Mouse (Mus musculus): ENCODE data around the gene Mkrn2. TPM values are rescaled to one million over a fixed set of nuclear protein-coding genes. Genes with fewer than 3 reads are reported as not detected.

Gene Mkrn2
- 23.4 and 26.2 TPM in 2 replicates for polyA plus RNA-seq (2014; fragmentation: Nextera tagmentation; extraction: Ambion mirVana)

GRCm38 (mm10) chr6:115601715-115602523 is at the start of gene Mkrn2:
Gene Mkrn2, plus strand, starts transcription at chr6:115601902.
- DNase-seq (ENCODE audit: low spot score): peak; percentile 95
- Histone ChIP-seq H3K4me3 (ENCODE audit: low read depth, low read length) (peak within 1 kb of the TSS; percentile 81), H3K27ac (ENCODE audit: low read depth, low read length) (no peak within 1 kb of the TSS; the same call in 1 of the 2 replicates), H3K27me3 (ENCODE audit: control insufficient read depth, insufficient read depth, low read length) (no peaks in the 10 kb centered on the region), H3K9me3 (ENCODE audit: control insufficient read depth, low read length) (no peaks in the 10 kb centered on the region), H3K9ac (ENCODE audit: low read length) (peak within 1 kb of the TSS; percentile 78), H3K4me2 (ENCODE audit: low read depth, low read length, severe bottlenecking) (peak within 1 kb of the TSS; percentile 70), H3K4me1 (replicated peaks; ENCODE audit: control insufficient read depth, insufficient read depth, low read length) (no peaks in the 10 kb centered on the region), H3K36me3 (ENCODE audit: control insufficient read depth, insufficient read depth, low read length) (no peaks in the 10 kb centered on the region)
- WGBS: under 1% methylated on average over 54 of the region's 61 CpGs
- peak; percentile 92 for ATAC-seq (replicated peaks; ENCODE audit: low FRiP score)

GRCm38 (mm10) chr6:115555485-115555884 is 46.2 kb upstream of the Mkrn2 start:
- DNase-seq (ENCODE audit: low spot score): no peak
- WGBS: 86% methylated on average over 5 of the region's 5 CpGs
- no peak overlapping the region for H3K4me3 ChIP-seq (ENCODE audit: low read depth, low read length)

GRCm38 (mm10) chr6:115558176-115558575 is 43.5 kb upstream of the Mkrn2 start:
- DNase-seq (ENCODE audit: low spot score) (no peak), ATAC-seq (replicated peaks; ENCODE audit: low FRiP score) (no peak)
- Histone ChIP-seq H3K4me2 (ENCODE audit: low read depth, low read length, severe bottlenecking) (no peak overlapping the region), H3K27ac (ENCODE audit: low read depth, low read length) (no peak overlapping the region), H3K27me3 (ENCODE audit: control insufficient read depth, insufficient read depth, low read length) (no peaks in the 10 kb centered on the region), H3K36me3 (ENCODE audit: control insufficient read depth, insufficient read depth, low read length) (no peaks in the 10 kb centered on the region), H3K4me1 (replicated peaks; ENCODE audit: control insufficient read depth, insufficient read depth, low read length) (no peaks in the 10 kb centered on the region), H3K4me3 (ENCODE audit: low read depth, low read length) (no peak overlapping the region), H3K9me3 (ENCODE audit: control insufficient read depth, low read length) (no peaks in the 10 kb centered on the region), H3K9ac (ENCODE audit: low read length) (no peak overlapping the region)
- WGBS: 95% methylated on average over 2 of the region's 2 CpGs

More at GRCm38 (mm10) chr6:115555485-115555884, 46.2 kb upstream of the Mkrn2 start:
- H3K4me2 ChIP-seq (ENCODE audit: low read depth, low read length, severe bottlenecking): no peak overlapping the region
- H3K9ac ChIP-seq (ENCODE audit: low read length): no peak overlapping the region
- H3K4me1 ChIP-seq (replicated peaks; ENCODE audit: control insufficient read depth, insufficient read depth, low read length): no peaks in the 10 kb centered on the region
- H3K9me3 ChIP-seq (ENCODE audit: control insufficient read depth, low read length): no peaks in the 10 kb centered on the region
- H3K27ac ChIP-seq (ENCODE audit: low read depth, low read length): no peak overlapping the region
- no peak for ATAC-seq (replicated peaks; ENCODE audit: low FRiP score)
- no peaks in the 10 kb centered on the region for H3K27me3 ChIP-seq (ENCODE audit: control insufficient read depth, insufficient read depth, low read length)
- H3K36me3 ChIP-seq (ENCODE audit: control insufficient read depth, insufficient read depth, low read length): no peaks in the 10 kb centered on the region

- Histone ChIP-seq H3K9me3 (ENCODE audit: control insufficient read depth, low read length) (no peaks in the 10 kb centered on the region), H3K36me3 (ENCODE audit: control insufficient read depth, insufficient read depth, low read length) (no peaks in the 10 kb centered on the region; the same call in 1 of the 2 replicates), H3K4me1 (replicated peaks; ENCODE audit: control insufficient read depth, insufficient read depth, low read length) (no peaks in the 10 kb centered on the region), H3K27ac (ENCODE audit: low read depth, low read length) (no peak overlapping the region), H3K27me3 (ENCODE audit: control insufficient read depth, insufficient read depth, low read length) (no peaks in the 10 kb centered on the region), H3K4me3 (ENCODE audit: low read depth, low read length) (no peak overlapping the region), H3K9ac (ENCODE audit: low read length) (no peak overlapping the region), H3K4me2 (ENCODE audit: low read depth, low read length, severe bottlenecking) (no peak overlapping the region)
- DNase-seq (ENCODE audit: low spot score): no peak
- WGBS: 86% methylated on average over 21 of the region's 21 CpGs
- no peak for ATAC-seq (replicated peaks; ENCODE audit: low FRiP score)
Observed at GRCm38 (mm10) chr6:115559651-115560632, 41.8 kb upstream of the Mkrn2 start.

GRCm38 (mm10) chr6:115565479-115566045 is 36.1 kb upstream of the Mkrn2 start:
- no peak overlapping the region for H3K9ac ChIP-seq (ENCODE audit: low read length)
- H3K4me3 ChIP-seq (ENCODE audit: low read depth, low read length): no peak overlapping the region
- H3K4me1 ChIP-seq (replicated peaks; ENCODE audit: control insufficient read depth, insufficient read depth, low read length): no peaks in the 10 kb centered on the region
- no peak overlapping the region for H3K4me2 ChIP-seq (ENCODE audit: low read depth, low read length, severe bottlenecking)
- no peaks in the 10 kb centered on the region for H3K9me3 ChIP-seq (ENCODE audit: control insufficient read depth, low read length)
- no peak overlapping the region for H3K27ac ChIP-seq (ENCODE audit: low read depth, low read length)
- peaks cover 6% of the 10 kb centered on the region; the same call in 1 of the 2 replicates for H3K36me3 ChIP-seq (ENCODE audit: control insufficient read depth, insufficient read depth, low read length)
- no peak for DNase-seq (ENCODE audit: low spot score)
- WGBS: 91% methylated on average over 6 of the region's 6 CpGs
- no peak for ATAC-seq (replicated peaks; ENCODE audit: low FRiP score)
- H3K27me3 ChIP-seq (ENCODE audit: control insufficient read depth, insufficient read depth, low read length): no peaks in the 10 kb centered on the region

GRCm38 (mm10) chr6:115574171-115574570 is 27.5 kb upstream of the Mkrn2 start:
- Histone ChIP-seq H3K27me3 (ENCODE audit: control insufficient read depth, insufficient read depth, low read length) (no peaks in the 10 kb centered on the region), H3K4me3 (ENCODE audit: low read depth, low read length) (no peak overlapping the region), H3K9me3 (ENCODE audit: control insufficient read depth, low read length) (no peaks in the 10 kb centered on the region), H3K4me1 (replicated peaks; ENCODE audit: control insufficient read depth, insufficient read depth, low read length) (no peaks in the 10 kb centered on the region), H3K36me3 (ENCODE audit: control insufficient read depth, insufficient read depth, low read length) (peaks cover 2% of the 10 kb centered on the region; the same call in 1 of the 2 replicates), H3K27ac (ENCODE audit: low read depth, low read length) (no peak overlapping the region), H3K9ac (ENCODE audit: low read length) (no peak overlapping the region), H3K4me2 (ENCODE audit: low read depth, low read length, severe bottlenecking) (no peak overlapping the region)
- DNase-seq (ENCODE audit: low spot score) (no peak), ATAC-seq (replicated peaks; ENCODE audit: low FRiP score) (no peak)
- 91% methylated on average over 7 of the region's 7 CpGs for WGBS

GRCm38 (mm10) chr6:115577407-115577806 is 24.3 kb upstream of the Mkrn2 start:
- no peaks in the 10 kb centered on the region for H3K27me3 ChIP-seq (ENCODE audit: control insufficient read depth, insufficient read depth, low read length)
- DNase-seq (ENCODE audit: low spot score) (no peak), ATAC-seq (replicated peaks; ENCODE audit: low FRiP score) (no peak)
- H3K4me1 ChIP-seq (replicated peaks; ENCODE audit: control insufficient read depth, insufficient read depth, low read length): no peaks in the 10 kb centered on the region
- H3K9me3 ChIP-seq (ENCODE audit: control insufficient read depth, low read length): no peaks in the 10 kb centered on the region
- H3K36me3 ChIP-seq (ENCODE audit: control insufficient read depth, insufficient read depth, low read length): no peaks in the 10 kb centered on the region
- no peak overlapping the region for H3K4me3 ChIP-seq (ENCODE audit: low read depth, low read length)
- H3K4me2 ChIP-seq (ENCODE audit: low read depth, low read length, severe bottlenecking): no peak overlapping the region
- 87% methylated on average over 5 of the region's 5 CpGs for WGBS
- no peak overlapping the region for H3K27ac ChIP-seq (ENCODE audit: low read depth, low read length)
- no peak overlapping the region for H3K9ac ChIP-seq (ENCODE audit: low read length)

GRCm38 (mm10) chr6:115577941-115578340 is 23.8 kb upstream of the Mkrn2 start:
- Histone ChIP-seq H3K27me3 (ENCODE audit: control insufficient read depth, insufficient read depth, low read length) (no peaks in the 10 kb centered on the region), H3K9me3 (ENCODE audit: control insufficient read depth, low read length) (no peaks in the 10 kb centered on the region), H3K4me1 (replicated peaks; ENCODE audit: control insufficient read depth, insufficient read depth, low read length) (no peaks in the 10 kb centered on the region), H3K4me2 (ENCODE audit: low read depth, low read length, severe bottlenecking) (no peak overlapping the region), H3K36me3 (ENCODE audit: control insufficient read depth, insufficient read depth, low read length) (no peaks in the 10 kb centered on the region), H3K27ac (ENCODE audit: low read depth, low read length) (no peak overlapping the region), H3K4me3 (ENCODE audit: low read depth, low read length) (no peak overlapping the region), H3K9ac (ENCODE audit: low read length) (no peak overlapping the region)
- DNase-seq (ENCODE audit: low spot score): no peak
- 91% methylated on average over 9 of the region's 9 CpGs for WGBS
- ATAC-seq (replicated peaks; ENCODE audit: low FRiP score): no peak
